Mouse (Mus musculus): ENCODE data around the gene Olfr112.
"Not testable (repeated sequence)": the region's sequence is repeated elsewhere in the genome, so short reads cannot be mapped to it uniquely, and the experiment has no call there.

Olfr112 gene

DNA sequence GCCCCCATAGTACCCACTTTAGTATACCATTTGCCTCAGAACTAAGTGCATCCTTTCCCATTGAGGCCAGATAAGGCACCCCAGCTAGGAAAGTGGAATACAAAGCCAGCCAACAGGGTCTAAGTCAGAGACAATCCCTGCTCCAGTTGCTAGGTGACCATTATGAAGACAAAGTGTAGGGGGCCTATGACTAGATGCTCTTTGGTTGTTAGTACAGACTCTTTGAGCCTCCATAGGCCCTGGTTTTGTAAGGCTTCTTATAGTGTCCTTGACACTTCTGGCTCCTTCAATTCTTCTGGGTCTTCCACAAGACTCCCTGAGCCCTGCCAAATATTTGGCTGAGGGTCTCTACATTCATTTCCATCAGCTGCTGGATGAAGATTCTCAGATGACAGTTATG is at the start of gene Olfr112:
Gene Olfr112 (minus strand): TSS at position 101 of the 400 bp plus-strand sequence.
- no peak for DNase-seq

DNA sequence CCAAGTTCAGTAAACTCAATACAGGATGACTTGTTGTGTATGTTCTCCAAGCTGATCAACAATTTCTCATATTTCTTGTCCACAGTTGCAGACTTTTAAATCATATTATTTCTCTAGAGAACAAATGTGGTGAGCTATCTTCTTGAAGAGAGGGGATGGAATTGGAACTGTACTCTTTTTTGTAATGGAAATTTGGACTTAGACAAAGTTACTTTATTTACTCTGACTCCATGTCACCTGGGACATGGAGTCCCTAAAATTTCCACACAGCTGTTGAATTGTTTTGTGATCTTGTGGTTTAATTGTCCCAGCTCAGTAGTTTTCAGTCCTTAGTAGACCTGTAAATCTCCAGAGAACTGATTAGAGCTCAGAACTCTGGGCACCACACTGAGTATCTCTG is 23.4 kb upstream of the Olfr112 start, which contains the start of gene Olfr114:
Gene Olfr114 (minus strand): TSS at position 101 of the 400 bp plus-strand sequence.
- no peak for DNase-seq

DNA sequence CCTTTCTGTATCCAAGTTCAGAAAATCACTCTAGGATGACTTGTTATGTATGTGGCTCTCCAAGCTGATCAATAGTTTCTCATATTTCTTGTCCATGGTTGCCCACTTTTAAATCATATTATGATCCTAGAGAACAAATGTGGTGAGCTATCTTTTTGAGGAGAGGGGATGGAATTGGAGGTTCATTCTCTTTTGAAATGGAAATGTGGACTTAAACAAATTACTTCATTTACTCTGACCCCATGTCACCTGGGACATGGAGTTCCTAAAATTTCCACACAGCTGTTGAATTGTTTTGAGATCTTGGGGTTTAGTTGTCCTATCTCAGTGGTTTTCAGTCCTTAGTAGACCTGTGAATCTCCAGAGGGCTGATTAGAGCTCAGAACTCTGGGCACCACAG is 8.3 kb upstream of the Olfr112 start, which contains the start of gene Olfr113:
Gene Olfr113 (minus strand): TSS at position 101 of the 400 bp plus-strand sequence.
- no peak for DNase-seq

DNA sequence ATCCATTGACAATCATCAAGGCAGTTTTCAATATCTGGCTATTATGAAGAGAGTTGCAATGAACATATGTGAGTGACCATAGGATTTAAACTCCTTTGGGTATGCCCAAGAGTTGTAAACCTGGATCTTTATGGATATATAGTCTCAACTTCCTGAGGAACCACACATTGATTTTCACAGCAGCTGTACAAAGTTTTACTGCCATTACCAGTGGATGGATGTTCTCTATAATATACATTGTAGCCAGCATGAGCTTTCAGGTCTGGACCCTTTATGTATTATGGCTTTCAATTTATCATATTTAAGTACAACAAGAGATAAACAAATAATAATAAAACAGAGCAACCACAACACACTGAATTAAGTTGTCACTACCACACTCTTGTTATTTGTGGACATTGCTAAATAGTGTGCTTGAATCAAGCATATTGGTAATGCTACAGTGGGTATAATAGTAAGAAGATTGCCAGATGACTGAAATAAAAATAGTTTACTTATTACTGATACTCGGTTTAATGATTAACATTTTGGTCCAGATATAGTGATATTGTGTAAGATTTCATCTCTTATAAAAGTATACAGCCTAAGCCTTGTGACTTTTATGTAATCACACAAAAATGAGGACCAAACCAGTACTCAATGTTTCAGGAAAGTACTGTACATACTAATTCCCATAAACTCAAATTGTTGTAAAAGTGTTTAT is 10.2 kb downstream of the Olfr112 start:
- no peak for DNase-seq

DNA sequence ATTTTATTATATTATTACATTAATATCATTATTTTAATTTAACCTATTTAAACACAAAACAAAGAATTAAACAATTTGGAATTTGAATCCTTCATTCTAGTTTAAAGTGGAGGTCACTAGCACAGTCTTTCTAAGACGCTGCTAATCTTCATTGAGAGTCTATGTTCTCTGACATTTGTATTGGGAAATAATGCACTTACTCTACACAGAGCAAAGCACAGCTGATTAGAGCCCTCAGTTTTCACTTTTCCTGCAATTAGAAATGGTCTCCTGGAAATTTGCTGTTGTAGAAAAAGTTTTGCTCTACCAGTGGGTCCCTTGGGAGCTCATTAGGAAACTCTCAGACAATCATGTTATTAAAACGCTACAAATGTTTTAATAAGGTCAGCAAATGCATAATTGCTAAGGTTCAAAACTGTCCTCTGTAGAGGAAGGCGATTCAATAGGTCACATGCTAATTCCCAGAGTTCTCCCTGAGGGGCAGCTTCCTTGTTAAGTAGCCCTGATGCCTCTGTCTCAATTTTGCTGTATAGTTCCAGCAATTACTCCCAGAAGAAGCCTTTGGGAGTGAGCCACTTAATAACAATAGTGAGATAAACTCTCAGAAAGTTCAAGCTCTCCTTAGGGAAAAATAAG is 25.3 kb downstream of the Olfr112 start:
- no peak for DNase-seq

DNA sequence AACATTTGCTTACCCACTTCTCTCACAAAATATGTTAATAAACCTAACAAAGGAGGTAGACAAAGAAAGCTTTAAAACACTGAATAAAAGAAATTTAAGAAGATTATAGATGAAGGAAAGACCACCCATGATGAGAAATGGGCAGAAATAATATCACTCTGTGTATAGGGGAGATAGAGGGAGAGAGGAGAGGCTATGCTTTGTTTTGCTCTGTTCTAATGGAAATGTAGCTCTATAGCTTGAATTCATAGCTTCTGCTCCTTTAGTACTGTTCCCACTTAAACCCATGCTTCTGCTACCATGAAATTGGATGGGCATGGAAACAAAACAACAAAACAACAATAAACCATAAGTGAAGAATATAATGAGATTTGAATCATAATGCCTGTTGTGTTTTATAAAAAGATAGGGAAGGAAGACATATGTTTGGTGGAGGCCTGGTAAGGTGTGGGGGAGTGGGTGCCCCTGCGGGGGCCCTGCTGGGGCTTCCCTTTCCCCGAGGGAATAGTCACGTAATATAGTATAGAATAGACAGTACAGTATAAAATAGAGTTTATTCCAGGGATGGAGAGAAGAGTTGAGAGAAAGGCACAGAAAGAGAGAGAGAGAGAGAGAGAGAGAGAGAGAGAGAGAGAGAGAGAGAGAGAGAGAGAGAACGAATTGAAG is 27.7 kb downstream of the Olfr112 start:
- no peak for DNase-seq

DNA sequence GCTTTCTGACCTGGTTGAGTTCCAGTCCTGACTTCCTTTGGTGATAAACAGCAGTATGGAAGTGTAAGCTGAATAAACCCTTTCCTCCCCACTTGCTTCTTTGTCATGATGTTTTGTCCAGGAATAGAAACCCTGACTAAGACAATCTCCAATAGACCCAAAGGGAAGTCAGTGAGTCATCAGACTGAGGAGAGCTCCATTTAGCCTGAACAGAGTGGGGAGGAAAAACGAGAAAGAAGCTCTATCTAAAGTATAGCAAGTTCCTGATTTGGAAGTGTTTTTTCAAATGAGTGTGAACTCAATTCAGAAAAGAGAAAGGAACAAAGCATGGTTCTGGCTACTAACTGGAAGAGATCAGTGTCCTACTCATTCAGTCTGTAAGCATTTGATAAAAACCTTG is 30.8 kb downstream of the Olfr112 start:
- peak; percentile 5 for DNase-seq

DNA sequence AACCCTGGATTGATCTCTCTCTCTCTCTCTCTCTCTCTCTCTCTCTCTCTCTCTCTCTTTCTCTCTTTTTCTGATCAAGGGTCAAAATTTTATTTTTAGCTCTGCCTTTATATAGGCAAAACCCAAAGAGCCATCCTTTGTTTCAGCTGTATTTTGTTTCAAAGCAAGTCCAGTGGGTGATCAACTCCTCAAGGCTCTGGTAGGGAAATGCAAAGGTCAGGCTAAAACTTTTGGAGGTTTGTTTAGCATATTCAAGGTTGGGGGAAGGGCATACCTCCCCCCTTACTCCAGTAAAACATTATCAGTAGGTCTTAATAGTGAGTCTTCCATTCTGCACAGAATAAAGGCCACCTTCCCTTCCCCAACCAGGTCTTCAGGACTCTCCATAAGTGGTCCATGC is 34.1 kb downstream of the Olfr112 start:
- no peak for DNase-seq

DNA sequence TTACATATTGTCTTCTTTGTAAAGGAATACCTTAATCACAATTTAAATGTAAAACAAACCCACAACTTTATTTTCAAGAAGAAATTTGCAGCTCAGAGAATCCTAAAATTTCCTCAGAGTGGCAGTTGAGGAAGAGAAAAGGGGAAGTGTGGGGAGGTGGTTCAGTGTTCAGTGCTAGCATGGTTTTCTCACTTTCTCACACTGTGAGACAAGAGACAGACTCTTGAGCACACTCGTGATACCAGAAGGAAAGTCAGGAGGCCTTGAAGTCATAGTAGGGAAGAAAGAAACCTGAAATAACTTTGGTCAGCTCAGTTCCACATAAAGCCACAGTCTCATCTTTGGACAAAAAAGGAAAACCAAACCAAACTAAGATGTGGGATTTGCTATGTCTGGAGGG is 43.8 kb downstream of the Olfr112 start:
- DNase-seq, result not testable (repeated sequence)

DNA sequence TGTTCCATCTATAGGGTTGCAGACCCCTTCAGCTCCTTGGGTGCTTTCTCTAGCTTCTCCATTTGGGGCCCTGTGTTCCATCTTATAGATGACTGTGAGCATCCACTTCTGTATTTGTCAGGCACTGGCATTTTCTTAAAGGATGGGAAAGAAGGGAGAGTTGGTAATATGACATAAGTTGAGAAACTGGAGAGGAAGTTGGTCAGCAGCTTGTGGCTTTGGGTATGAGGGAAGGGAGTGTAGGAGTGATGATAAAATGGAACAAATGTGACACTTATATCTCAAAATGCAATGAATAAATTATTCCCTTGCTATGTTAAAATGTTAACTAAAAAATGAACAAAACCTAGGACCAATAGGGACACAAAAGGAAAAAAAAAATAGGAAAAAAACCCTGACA is 44.6 kb downstream of the Olfr112 start:
- not testable (repeated sequence) for DNase-seq

All from right cerebral cortex, adult 18-20 months (tissue).